Mouse (Mus musculus) effector memory CD4-positive, alpha-beta T cell, adult 7 months (primary cell): ENCODE measurements around the gene Slc29a3. TPM values are rescaled to one million over a fixed set of nuclear protein-coding genes. Genes with fewer than 3 reads are reported as not detected.

Source experiments
- polyA plus RNA-seq: library from polyadenylated mRNA; unstranded; fragments of 100-300 nt; shearing (Covaris generic); gene quantifications from one replicate; pipeline ENCODE4 v1.2.1, GENCODE M21; 2017

Slc29a3 gene
- polyA plus RNA-seq = 10.4 TPM

GRCm38 (mm10) chr10:60752040-60753020, at the start of gene Slc29a3:
TSS of gene Slc29a3 (minus strand) at chr10:60752794.

GRCm38 (mm10) chr10:60696390-60696789, 56.2 kb downstream of the Slc29a3 start, which contains the start of gene Cdh23:
TSS of gene Cdh23 (minus strand) at chr10:60696490.

Other genes with a start within 250 kb of the Slc29a3 start
- gene Cdh23, start 56.3 kb downstream of the Slc29a3 start, polyA plus RNA-seq = 15.4 TPM
- not detected for gene Unc5b, start 78.8 kb upstream of the Slc29a3 start, polyA plus RNA-seq